Mouse (Mus musculus): ENCODE results near the gene Rapgef2.

Rapgef2 gene

DNA sequence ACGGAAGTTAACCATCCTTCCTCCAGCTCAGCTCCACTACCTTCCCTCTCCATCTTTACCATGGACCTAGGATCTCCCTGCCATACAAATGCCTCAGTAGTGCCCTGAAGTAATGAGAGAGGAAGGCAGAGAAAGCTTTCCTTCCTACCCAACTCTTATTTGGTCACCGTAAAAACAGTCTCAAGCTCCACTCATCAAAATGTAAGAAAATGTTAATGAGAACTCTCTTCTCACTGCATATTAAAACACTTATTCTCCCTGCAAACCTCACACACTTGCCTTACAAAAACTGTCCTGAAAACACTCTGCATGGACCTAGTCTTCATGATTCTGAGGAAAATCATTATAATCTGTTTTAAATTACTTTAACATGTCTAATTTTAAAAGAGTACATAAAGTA lies 118.7 kb downstream of the Rapgef2 start:
- DNase-seq (ENCODE audit: low spot score): no peak

DNA sequence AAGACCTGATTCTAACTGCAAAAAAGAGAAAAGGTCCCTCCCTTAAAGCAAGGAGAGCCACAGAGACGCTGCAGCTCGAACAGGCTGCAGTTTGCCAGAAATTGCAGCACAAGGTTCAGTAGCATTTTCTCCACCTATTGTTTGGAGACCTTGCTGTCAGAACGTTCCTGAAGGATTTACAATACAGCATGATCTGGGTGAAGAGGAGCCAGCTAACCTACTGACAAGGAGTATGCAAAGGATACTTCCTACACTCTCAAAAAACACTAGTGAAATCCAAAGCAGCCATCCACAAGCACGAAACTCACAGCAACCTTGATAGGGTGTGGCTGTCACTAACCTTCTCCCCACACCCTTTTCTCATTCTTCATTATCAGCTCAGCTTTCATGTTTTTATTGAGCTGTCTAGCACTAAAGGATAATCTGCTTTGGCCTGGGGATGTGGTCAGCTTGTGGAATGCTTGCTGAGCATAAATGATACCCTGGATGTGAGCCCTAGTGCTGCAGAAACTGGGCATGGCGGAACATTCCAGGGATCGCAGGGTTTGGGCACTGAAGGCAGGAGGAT lies 124.4 kb downstream of the Rapgef2 start:
- no peak for DNase-seq (ENCODE audit: low spot score)

DNA sequence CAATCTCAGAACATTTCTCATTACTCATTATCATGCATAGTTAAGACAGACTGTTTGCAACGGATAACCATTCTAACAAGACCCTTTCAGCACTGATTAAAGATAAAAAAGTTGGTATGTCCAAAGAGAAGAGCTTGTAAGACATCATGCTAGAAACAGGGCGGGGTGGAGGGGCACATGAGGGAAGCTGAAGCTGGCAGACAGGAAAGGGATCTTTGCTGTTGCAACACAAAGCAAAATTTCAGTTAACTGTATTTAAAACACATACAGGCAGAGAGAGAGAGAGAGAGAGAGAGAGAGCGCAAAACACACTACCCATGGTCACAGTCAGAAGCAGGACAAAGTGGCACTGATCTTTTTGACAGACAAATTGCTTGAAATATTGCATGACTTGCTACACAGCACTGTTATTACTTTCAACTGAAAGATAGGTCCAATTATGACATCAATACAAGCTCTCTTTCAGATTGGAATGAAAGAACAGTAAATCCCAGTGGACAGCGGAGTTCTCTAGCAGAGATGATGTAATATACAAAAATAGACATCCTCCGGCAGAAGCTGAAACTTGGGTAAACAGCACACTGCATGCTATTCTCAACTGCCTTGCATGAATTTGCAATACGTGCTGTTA lies 125.1 kb downstream of the Rapgef2 start:
- peak; percentile 87 for DNase-seq (ENCODE audit: low spot score)

DNA sequence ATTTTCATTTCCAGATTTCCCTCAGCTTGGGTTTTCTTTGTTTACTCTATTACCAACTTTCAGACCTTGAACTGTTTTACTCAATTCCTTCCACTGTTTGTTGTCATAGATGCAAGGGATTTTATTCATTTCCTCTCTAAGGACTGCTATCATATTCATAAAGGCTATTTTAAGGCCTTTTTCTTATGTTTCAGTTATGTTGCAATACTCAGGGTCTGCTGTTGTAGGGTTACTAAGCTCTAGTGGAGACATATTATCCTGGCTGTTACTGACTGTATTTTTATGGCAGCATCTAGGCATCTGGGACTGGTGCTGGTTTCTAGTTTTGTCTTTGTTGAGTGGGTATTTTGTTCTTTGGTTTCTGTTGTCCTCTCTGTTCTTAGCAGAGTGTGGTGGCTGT lies 128.1 kb downstream of the Rapgef2 start:
- DNase-seq (ENCODE audit: low spot score): no peak

DNA sequence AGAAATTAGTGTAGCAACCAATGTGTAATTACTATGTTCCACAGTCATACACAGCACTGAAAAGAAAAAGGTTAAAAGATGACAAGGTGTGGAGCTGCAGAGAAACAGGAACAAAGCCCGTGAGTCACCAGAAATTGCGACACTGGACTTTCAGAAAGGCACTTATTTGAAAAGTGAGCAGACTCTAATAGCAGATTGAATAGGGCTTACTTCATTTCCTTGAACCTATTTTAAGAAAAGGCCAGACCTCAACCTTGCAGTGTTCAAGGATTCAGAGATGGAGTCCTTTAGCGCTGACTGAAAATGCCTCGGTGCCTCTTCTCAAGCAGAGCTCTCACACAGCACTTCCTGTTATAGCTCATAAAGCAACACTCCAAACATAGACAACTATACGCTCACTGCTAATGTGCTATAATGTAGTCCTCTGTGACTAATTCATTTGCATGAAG lies 133.3 kb downstream of the Rapgef2 start:
- peak; percentile 29 for DNase-seq (ENCODE audit: low spot score)

DNA sequence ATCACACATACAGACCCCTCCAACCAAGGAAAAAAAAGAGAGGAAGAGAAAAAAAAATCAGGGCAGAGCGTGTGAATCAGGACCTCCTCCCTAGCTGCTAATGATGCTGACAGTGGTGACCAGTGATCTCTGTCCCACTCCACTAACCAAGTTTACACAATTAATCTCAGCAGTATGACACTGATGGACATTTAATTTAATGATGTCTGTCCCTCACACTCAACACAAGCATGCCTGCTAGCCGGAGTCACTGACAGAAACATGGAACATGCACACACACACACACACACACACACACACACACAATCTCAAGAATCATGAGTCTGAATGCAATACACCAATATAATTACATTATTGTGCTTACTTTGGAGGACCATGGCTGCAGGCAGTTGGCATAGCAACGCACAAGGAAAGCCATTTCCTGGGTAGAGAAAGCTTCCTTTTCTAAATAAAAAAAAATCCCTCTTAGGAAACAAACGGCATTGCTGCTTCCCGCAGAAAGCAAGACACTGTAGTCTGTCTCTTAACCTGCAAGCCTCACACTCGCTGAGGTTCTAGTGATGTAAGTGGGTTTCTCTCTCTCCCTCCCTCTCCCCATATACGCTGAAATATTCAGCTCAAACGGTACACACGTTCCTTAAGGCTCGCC lies 140.8 kb downstream of the Rapgef2 start:
- peak; percentile 77 for DNase-seq (ENCODE audit: low spot score)

DNA sequence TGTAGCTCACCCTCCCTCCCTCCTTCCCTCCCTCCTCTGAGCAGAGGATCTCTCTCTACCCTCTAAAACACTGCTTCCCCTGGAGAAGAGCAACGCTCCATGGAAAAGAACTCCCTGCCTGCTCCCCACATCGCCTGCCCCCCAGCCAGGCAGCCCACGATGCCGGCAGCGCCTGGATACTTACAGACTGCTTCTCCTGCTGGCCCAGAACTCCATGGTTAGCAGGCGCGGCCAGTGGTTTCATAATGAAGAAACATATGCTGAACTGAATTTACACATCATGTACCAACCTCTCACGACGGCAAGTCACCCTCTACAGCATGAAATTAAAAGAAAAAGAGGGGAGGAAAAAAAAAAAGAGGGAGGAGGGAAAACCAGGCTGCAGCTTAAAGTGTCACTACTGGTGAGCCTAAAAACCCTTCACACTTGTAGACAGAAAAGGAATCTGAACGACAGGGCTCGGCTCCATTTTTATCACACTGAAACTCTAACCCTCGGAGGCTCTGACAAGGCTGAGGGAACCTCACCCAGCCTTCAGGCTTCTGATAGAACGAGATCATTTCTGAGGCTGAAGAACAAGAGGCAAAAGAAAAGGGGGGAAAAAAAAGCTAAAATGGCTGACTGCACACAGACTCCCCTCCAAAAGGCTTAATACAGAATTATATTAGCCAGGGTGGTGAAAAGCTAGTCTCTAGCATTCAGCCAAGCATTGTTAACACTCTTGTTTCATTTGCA lies 141.5 kb downstream of the Rapgef2 start:
- DNase-seq (ENCODE audit: low spot score): peak; percentile 26

DNA sequence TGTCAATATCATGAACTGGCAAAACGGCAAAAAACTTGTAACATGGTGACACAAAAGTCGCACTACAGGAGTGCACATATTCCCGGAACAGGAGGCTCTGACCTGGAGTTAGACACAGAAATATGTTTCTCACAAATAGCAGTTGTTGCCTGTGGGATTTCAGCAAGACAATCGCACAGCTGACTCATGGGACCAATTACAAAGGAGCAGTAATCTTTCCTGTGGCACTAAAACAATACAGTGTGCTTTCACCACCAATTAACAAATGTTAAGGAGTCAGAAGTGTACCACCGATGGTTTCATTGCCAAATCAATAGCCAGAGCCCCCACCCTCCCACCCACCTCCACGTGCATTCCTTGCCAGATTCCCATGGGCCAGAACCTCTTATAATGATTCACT lies 142.2 kb downstream of the Rapgef2 start:
- DNase-seq (ENCODE audit: low spot score): peak; percentile 36

DNA sequence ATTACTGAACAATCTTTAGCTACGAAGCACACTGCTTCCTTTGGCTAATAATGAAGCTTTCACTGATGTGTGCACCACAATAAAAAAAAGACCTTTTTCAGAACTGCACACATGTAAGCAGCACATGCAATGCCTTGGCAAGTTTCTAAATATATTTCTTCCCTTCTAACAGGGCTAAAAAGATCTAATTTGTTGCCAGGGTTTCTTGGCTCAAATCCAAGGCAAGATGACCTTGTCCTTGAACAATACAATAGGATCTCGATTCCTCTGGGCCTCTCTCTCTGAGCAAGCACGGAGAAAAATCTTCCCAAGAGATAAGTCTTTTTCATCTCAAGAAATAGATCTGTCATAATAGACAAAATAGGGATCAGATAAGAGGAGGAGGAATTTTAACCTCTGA lies 147.1 kb downstream of the Rapgef2 start:
- peak; percentile 85 for DNase-seq (ENCODE audit: low spot score)

DNA sequence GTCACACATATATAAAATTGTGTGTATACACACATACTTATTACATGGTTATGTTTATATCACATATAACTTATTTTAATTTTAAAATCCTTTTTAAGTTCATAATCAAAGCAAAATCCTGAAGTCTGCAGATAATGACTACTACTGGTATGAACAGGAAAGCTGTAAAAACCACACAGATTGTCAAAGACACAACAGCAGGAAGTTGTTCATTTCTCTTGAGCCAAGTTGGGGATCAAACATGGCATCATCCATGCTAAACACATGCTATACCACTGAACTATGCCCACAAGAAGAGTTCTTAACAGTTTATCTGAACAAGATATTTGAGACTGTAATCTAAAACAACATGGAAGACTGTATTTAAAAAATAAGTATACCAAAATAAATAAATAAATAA lies 147.7 kb downstream of the Rapgef2 start:
- no peak for DNase-seq (ENCODE audit: low spot score)

DNA sequence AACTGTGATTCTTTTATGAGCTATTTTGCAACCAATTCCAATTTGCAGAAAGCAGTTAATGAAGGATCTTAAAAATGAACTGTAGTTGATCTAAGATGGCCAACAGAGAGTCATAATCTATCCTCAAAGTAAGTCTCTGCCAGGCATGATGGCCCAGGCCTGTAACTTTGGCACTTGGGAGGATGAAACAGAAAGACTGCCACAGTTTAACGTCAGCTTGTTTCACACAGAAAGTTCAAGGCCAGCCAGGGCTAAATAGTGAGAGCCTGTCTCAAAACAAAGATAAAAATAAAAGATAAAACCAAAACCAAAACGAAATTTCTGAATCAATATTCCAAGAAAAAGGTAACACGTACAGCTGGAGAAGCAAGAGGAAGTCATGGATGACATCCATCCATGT lies 155.3 kb downstream of the Rapgef2 start:
- DNase-seq (ENCODE audit: low spot score): no peak

DNA sequence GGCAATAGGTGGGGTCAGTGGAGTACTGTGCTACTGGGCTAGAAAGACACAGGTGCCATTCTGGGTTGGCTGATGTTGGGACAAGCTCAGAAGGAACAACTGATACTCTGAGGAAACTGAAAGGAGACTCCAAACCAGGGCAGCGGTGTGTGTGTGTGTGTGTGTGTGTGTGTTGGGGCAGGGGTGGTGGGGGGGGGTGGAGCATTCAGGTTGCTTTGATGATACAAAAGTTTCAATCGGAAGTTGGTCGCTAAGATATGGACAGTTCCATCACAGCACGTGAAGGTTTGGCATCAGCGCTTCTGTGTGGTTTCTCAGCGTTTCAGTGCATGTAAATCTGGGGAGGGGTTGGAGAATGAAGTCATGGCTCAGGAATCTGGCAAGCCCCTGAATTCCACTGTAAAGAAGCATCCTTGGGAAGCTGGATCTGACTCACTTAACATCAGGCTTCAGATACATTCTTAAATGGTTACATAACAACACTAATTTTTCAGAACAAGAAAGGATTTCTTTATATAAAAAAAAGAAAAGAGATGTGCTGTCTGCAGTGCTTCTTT lies 157.2 kb downstream of the Rapgef2 start:
- DNase-seq (ENCODE audit: low spot score): no peak

DNA sequence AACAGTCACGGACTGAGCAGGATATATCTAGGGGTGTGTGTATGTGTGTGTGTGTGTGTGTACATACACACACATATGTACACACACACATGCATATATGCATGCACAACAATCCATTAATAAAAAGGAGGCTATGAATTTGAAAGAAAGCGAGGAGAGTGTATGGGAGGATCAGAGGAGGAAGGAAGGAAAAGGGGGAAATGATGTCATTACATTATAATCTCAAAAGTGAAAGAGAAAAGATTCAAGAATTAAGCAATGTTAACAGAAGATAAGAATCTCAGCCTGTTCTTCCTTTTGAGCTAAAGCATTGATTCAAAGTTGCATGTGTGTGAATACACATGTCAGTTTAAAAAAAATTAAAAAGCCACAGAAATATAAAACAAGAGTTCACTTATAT lies 158.5 kb downstream of the Rapgef2 start:
- no peak for DNase-seq (ENCODE audit: low spot score)

DNA sequence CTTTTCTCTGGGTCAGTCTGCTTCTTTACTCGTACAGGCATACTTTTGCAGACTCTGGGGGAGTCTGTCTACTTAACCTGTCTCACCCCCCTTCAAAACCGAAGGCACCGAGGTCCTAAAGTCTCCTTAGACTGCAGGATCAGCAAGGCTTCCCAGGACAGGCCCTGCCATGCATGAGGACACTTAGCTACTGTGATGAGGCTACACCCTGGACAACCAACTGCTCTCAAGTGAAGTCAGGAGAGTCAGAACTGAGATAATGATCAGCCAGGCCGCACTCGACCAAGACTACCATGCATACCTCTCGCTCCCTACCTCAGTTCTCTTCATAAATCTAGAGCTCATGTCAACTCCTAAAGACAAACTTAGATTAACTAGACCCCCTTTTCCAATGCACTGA lies 159.5 kb downstream of the Rapgef2 start:
- DNase-seq (ENCODE audit: low spot score): no peak

DNA sequence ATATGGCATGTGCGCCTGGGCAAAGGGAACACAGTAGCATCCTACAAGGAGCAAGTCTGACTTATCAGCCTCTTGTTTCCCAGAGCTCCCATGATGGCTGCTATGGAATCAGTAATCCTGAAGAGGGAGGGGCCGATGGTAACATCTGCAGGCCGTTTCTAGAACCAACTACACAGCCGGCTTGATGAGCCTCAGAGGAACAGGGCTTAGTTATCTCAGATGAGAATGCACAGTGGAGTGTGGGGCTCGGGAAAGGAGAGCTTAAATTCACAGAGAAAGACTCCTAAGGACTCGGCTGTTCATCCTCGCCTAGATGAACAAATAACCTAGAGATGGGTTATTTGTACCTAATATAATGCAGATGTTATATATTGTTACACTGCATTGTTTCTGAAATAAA lies 164.9 kb downstream of the Rapgef2 start:
- no peak for DNase-seq (ENCODE audit: low spot score)

DNA sequence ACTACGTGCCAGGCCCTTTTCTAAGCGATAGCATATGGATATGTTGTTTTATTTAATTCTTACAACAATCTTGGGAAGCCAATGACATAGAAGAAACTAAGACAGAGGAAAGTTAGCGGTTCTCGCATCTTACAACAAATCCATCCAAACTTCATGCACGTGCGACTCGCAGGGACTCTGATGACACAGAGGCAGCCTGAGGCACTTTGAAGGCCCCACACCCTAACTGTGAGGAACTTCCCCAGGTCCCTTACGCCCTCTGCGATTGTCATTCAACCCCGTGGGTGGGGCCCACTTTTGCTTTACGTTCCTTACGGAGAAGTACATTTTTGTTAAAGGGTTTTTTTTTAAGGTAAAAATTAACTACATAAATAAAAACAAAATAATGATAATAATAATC lies 166.3 kb downstream of the Rapgef2 start:
- DNase-seq (ENCODE audit: low spot score): no peak

DNA sequence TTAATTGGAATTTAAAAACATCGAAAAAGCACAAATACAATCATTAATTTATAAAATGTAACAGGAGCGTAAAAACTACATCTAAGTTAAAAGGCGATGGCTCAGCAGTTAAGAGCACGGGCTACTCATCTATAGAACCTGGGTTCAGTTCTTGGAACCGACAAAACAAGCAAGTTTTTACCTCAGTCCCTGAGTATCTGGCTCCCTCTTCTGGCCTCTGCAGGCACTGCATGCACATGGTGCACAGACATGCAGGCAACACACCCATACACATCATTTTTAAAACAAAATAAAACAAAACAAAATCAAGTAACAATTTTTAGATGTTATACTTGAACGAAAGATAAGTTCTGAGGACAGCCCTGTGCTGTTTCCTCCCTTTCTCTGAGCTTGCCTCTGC lies 176.2 kb downstream of the Rapgef2 start:
- DNase-seq (ENCODE audit: low spot score): no peak

DNA sequence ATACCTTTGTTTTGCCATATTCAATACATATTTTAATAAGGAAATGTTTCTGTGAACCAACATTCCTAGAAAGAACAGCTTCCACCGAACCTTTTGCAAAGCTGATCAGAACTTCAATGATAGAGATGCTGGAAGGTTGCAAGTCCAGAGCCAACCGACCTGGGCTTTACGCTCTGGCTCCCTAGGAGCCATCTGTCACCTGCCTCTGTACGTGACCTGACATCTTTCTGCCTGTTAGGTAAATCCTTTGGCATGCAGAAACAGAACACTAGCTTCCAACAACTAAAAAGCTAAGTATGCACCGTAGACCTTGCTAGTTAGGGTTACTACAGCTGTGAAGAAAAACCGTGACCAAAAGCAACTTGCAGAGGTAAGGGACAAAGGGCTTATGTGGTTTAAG lies 178.1 kb downstream of the Rapgef2 start:
- DNase-seq (ENCODE audit: low spot score): no peak

DNA sequence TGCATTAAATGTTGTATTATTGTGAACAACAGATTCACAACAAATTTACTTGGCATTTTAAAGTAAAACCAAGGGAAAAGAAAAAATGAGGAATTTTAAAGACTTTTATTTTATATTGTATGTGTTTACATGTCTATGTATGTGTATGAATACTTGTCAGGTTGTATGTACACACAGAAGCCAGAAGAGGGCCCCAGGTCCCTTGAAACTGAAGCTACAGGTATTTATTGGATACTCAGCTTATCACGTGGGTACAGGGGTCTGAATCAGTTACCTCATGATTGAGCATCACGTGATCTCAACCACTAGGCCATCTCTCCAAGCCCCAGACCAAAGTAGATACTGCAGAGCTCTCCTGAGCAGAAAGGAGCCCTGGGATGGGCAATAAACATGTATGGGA lies 180.0 kb downstream of the Rapgef2 start:
- no peak for DNase-seq (ENCODE audit: low spot score)

DNA sequence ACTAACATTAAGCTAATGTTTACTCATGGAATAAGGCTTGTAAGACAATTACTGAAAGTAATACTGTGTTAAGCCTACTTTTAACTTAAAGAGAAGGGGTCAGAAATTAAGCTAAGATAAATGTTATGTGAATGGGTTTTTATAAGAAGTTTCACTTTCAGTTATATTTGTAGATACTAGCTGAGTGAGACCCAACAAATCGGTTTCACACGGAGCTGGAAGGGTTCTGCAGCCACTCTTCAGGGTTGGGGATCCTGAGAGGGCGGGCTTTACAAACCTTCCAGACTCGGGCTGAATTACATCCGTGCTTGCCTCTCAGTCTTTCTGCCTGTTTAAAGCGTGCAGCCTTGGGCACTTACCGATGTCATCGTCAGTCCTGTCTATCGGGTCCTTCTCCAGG lies 182.7 kb downstream of the Rapgef2 start:
- DNase-seq (ENCODE audit: low spot score): no peak

DNA sequence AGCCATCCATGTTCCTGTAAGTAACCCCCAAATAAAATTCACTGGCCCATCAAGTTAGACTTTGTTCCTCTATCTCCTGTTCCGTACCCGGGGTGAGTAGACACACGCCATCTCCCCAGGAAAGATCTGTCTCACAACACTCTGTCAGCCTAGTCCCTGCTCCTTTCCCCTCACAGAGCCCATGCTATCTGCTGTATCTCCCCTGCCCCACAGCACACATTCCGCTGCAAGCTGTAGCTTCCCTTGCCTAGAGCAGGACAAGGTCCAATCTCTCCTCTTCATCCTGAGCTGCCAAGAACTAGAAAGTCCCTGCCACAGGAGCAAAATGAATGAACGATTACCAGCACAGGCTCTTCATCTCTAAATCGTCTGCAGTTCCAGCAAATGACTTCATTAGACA lies 184.6 kb downstream of the Rapgef2 start:
- DNase-seq (ENCODE audit: low spot score): no peak

DNA sequence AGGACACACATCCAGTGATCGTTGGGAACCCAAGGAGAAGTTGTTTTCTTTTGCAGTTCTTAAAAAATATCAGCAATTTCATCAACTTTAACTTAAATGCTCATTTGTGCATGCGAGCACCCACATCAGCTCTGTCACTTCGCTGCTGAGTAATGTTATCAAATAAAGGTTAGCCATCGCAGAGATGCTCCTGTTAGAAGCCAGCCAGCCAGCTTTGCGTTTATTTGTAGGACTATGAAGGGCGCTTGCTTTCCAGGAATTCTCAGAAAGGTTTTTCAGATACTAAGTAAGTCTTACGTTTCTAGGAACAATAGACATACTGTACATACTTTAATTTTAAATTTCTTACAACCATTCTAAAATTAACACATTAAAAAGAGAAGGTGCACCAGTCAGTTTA lies 185.5 kb downstream of the Rapgef2 start:
- DNase-seq (ENCODE audit: low spot score): no peak

DNA sequence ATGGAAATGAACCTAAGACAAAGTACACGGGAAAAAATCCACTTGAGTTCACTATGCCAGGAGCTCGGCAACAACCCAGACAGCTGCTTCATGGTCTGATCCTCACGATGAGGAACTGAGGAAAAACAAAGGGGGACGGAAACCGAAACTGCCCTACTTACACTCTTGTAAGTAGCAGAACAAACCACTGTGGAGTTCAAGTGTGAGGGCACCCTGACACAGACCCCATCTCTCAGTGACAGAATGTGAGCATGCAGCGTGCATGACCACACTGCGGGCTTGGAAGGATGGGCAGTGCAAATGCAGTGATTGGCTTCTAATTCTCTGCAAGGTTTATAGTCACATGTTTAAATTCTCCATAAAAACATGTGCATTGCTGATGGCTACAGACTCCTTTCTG lies 197.2 kb downstream of the Rapgef2 start:
- DNase-seq (ENCODE audit: low spot score): no peak

All from MN1 (cell line).